Mouse (Mus musculus) embryonic facial prominence, embryonic 10.5 days (tissue): Measurements from ENCODE around the gene Acad12. TPM values are rescaled to one million over a fixed set of nuclear protein-coding genes. Genes with fewer than 3 reads are reported as not detected.
A peak's percentile ranks its signal among the peaks of the same experiment; 100 is the strongest.

Experiments used
- DNase-seq: peaks from one replicate; pipeline ENCODE4 v3.0.0-alpha.2; 2017; ENCODE audit warnings: low spot score
- H3K27ac ChIP-seq: fragments of 300-500 bp; sonication (generic); replicated peaks from 2 replicates; pipeline ENCODE4 v1.5.1; 2016; ENCODE audit warnings: mild to moderate bottlenecking
- H3K27me3 ChIP-seq: fragments of 300-500 bp; sonication (generic); replicated peaks from 2 replicates; pipeline ENCODE4 v1.6.1; 2016; ENCODE audit warnings: low read depth, mild to moderate bottlenecking; ENCODE audit not compliant: poor library complexity, severe bottlenecking
- H3K36me3 ChIP-seq: fragments of 300-500 bp; sonication (generic); replicated peaks from 2 replicates; pipeline ENCODE4 v1.6.1; 2016; ENCODE audit warnings: mild to moderate bottlenecking, moderate library complexity
- H3K4me1 ChIP-seq: fragments of 300-500 bp; sonication (generic); 2 replicates; pipeline ENCODE4 v1.6.1; 2016
- H3K4me3 ChIP-seq: fragments of 300-500 bp; sonication (generic); 2 replicates; pipeline ENCODE4 v1.5.1; 2016; ENCODE audit warnings: mild to moderate bottlenecking, moderate library complexity
- H3K9me3 ChIP-seq: fragments of 300-500 bp; sonication (generic); 2 replicates; pipeline ENCODE4 v1.6.1; 2016; ENCODE audit warnings: mild to moderate bottlenecking
- WGBS: fragments of 180-500 bp; shearing (Covaris S2); methylation state at CpG from one replicate; pipeline ENCODE4 v1.1.7; 2016; 5-methylcytosine and 5-hydroxymethylcytosine counted together
- polyA plus RNA-seq: library from polyadenylated mRNA; unstranded; fragments of >200 nt; fragmentation: Nextera tagmentation; extraction: Ambion mirVana; gene quantifications from 2 replicates; pipeline ENCODE4 v1.2.1, GENCODE M21; 2016

Gene Acad12
- polyA plus RNA-seq, 1 experiment from 2014 or later, result 1.7 TPM

- Histone ChIP-seq H3K9me3 (no peaks in the 10 kb centered on the region), H3K36me3 (peaks cover 3% of the 10 kb centered on the region; the same call in 1 of the 2 replicates), H3K27ac (no peak overlapping the region), H3K4me3 (peak overlapping the region; percentile 92), H3K4me1 (peaks cover 34% of the 10 kb centered on the region), H3K27me3 (no peaks in the 10 kb centered on the region; the same call in 1 of the 2 replicates)
- WGBS, result 62% methylated on average over 11 of the region's 11 CpGs
- no peak for DNase-seq
Measured at GRCm38 (mm10) chr5:121592064-121592815, 26.5 kb downstream of the Acad12 start.

GRCm38 (mm10) chr5:121591417-121592063 lies 27.2 kb downstream of the Acad12 start:
- Histone ChIP-seq H3K36me3 (peaks cover 3% of the 10 kb centered on the region; the same call in 1 of the 2 replicates), H3K4me1 (peaks cover 38% of the 10 kb centered on the region), H3K27ac (no peak overlapping the region), H3K27me3 (no peaks in the 10 kb centered on the region; the same call in 1 of the 2 replicates), H3K9me3 (no peaks in the 10 kb centered on the region), H3K4me3 (peak overlapping the region; percentile 92; the same call in 1 of the 2 replicates)
- 84% methylated on average over 11 of the region's 11 CpGs for WGBS
- no peak for DNase-seq

- Histone ChIP-seq H3K4me1 (peaks cover 40% of the 10 kb centered on the region), H3K36me3 (peaks cover 3% of the 10 kb centered on the region; the same call in 1 of the 2 replicates), H3K9me3 (no peaks in the 10 kb centered on the region), H3K27me3 (no peaks in the 10 kb centered on the region; the same call in 1 of the 2 replicates), H3K4me3 (no peak overlapping the region), H3K27ac (no peak overlapping the region)
- WGBS, result 92% methylated on average over 6 of the region's 6 CpGs
- DNase-seq, result no peak
Measured at GRCm38 (mm10) chr5:121589928-121590327, 28.8 kb downstream of the Acad12 start.

GRCm38 (mm10) chr5:121586400-121587039 lies 32.2 kb downstream of the Acad12 start:
- H3K9me3 ChIP-seq, result no peaks in the 10 kb centered on the region
- DNase-seq, result no peak
- no peak overlapping the region for H3K27ac ChIP-seq
- 74% methylated on average over 6 of the region's 6 CpGs for WGBS
- H3K27me3 ChIP-seq, result no peaks in the 10 kb centered on the region; the same call in 1 of the 2 replicates
- H3K4me1 ChIP-seq, result peaks cover 21% of the 10 kb centered on the region
- H3K36me3 ChIP-seq, result peaks cover 3% of the 10 kb centered on the region; the same call in 1 of the 2 replicates
- H3K4me3 ChIP-seq, result no peak overlapping the region

- Histone ChIP-seq H3K27ac (no peak overlapping the region), H3K36me3 (peaks cover 7% of the 10 kb centered on the region), H3K9me3 (no peaks in the 10 kb centered on the region), H3K27me3 (no peaks in the 10 kb centered on the region), H3K4me1 (peaks cover 19% of the 10 kb centered on the region), H3K4me3 (no peak overlapping the region)
- no peak for DNase-seq
- WGBS, result 87% methylated on average over 5 of the region's 5 CpGs
Measured at GRCm38 (mm10) chr5:121585699-121586098, 33.0 kb downstream of the Acad12 start.

- 95% methylated on average over 10 of the region's 10 CpGs for WGBS
Measured at GRCm38 (mm10) chr5:121585005-121585404, 33.7 kb downstream of the Acad12 start.

GRCm38 (mm10) chr5:121583765-121584501 lies 34.8 kb downstream of the Acad12 start:
- WGBS, result 54% methylated on average over 12 of the region's 12 CpGs
- no peak overlapping the region for H3K4me3 ChIP-seq
- no peaks in the 10 kb centered on the region for H3K9me3 ChIP-seq
- H3K36me3 ChIP-seq, result peaks cover 22% of the 10 kb centered on the region
- peaks cover 19% of the 10 kb centered on the region for H3K4me1 ChIP-seq
- H3K27me3 ChIP-seq, result no peaks in the 10 kb centered on the region
- H3K27ac ChIP-seq, result peak overlapping the region; percentile 35; the same call in 1 of the 2 replicates
- DNase-seq, result peak; percentile 54

More at GRCm38 (mm10) chr5:121585005-121585404, 33.7 kb downstream of the Acad12 start:
- Histone ChIP-seq H3K27ac (no peak overlapping the region), H3K4me3 (no peak overlapping the region), H3K36me3 (peaks cover 14% of the 10 kb centered on the region), H3K9me3 (no peaks in the 10 kb centered on the region), H3K4me1 (peaks cover 19% of the 10 kb centered on the region), H3K27me3 (no peaks in the 10 kb centered on the region)
- DNase-seq, result no peak

GRCm38 (mm10) chr5:121581945-121582344 lies 36.8 kb downstream of the Acad12 start:
- H3K9me3 ChIP-seq, result no peaks in the 10 kb centered on the region

GRCm38 (mm10) chr5:121576927-121577488 lies 41.7 kb downstream of the Acad12 start:
- WGBS, result 86% methylated on average over 11 of the region's 11 CpGs
- H3K27ac ChIP-seq, result no peak overlapping the region
- no peaks in the 10 kb centered on the region for H3K9me3 ChIP-seq
- no peak for DNase-seq
- no peaks in the 10 kb centered on the region for H3K27me3 ChIP-seq
- H3K4me1 ChIP-seq, result no peaks in the 10 kb centered on the region
- H3K36me3 ChIP-seq, result peaks cover 88% of the 10 kb centered on the region
- no peak overlapping the region for H3K4me3 ChIP-seq

More at GRCm38 (mm10) chr5:121581945-121582344, 36.8 kb downstream of the Acad12 start:
- no peak overlapping the region for H3K4me3 ChIP-seq
- H3K4me1 ChIP-seq, result peaks cover 18% of the 10 kb centered on the region
- no peak overlapping the region for H3K27ac ChIP-seq
- no peaks in the 10 kb centered on the region for H3K27me3 ChIP-seq
- WGBS, result 90% methylated on average over 8 of the region's 8 CpGs
- peaks cover 41% of the 10 kb centered on the region for H3K36me3 ChIP-seq
- no peak for DNase-seq

- H3K4me3 ChIP-seq, result no peak overlapping the region
- H3K4me1 ChIP-seq, result no peaks in the 10 kb centered on the region
- H3K27ac ChIP-seq, result no peak overlapping the region
- 94% methylated on average over 11 of the region's 11 CpGs for WGBS
- no peaks in the 10 kb centered on the region for H3K9me3 ChIP-seq
- H3K27me3 ChIP-seq, result no peaks in the 10 kb centered on the region
- DNase-seq, result no peak
- H3K36me3 ChIP-seq, result peaks cover 97% of the 10 kb centered on the region
Measured at GRCm38 (mm10) chr5:121575867-121576266, 42.9 kb downstream of the Acad12 start.

GRCm38 (mm10) chr5:121574145-121574544 lies 44.6 kb downstream of the Acad12 start:
- no peaks in the 10 kb centered on the region for H3K27me3 ChIP-seq
- H3K4me3 ChIP-seq, result no peak overlapping the region
- no peaks in the 10 kb centered on the region for H3K9me3 ChIP-seq
- no peak overlapping the region for H3K27ac ChIP-seq
- no peak for DNase-seq
- peaks cover 92% of the 10 kb centered on the region for H3K36me3 ChIP-seq
- no peaks in the 10 kb centered on the region for H3K4me1 ChIP-seq
- 92% methylated on average over 13 of the region's 13 CpGs for WGBS
